Mouse (Mus musculus): ENCODE measurements at regions not wholly inside any gene's neighbourhood (a gene's known extent, or its start where the extent isn't known, plus 50 kb on each side); places are given as distances from the start of the nearest gene placed in this dataset.

DNA sequence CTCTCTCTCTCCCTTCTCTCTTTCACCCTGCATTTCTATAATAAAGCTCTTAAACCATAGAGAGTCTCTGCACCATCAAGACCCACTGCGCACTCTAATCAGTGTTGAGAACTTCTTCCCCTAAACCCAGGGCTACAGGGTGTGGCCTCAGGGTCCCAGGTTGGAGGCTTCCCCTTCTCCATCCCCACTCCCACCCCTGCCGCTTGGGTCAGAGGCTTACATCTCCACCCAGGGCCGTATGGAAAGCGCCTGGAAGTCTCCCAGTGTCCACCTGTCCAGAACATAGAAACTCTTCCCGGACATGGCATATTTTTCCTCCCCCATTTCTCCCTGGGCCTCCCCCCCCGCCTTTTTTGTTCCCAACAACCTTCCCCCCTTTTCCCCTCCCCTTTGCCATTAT is 660.7 kb upstream of the Tyrp1 start:
- TF ChIP-seq POLR2A (IDR thresholded peaks at IDR 0.05; ENCODE audit: borderline replicate concordance, insufficient read depth, low read length), result no peak
- no peak for TF ChIP-seq CTCF (IDR thresholded peaks at IDR 0.05; ENCODE audit: borderline replicate concordance, insufficient read depth, low read depth, low read length)

All from cerebellum, adult 2 months (tissue).